Mouse (Mus musculus): ENCODE data around the gene Snx29.

DNA sequence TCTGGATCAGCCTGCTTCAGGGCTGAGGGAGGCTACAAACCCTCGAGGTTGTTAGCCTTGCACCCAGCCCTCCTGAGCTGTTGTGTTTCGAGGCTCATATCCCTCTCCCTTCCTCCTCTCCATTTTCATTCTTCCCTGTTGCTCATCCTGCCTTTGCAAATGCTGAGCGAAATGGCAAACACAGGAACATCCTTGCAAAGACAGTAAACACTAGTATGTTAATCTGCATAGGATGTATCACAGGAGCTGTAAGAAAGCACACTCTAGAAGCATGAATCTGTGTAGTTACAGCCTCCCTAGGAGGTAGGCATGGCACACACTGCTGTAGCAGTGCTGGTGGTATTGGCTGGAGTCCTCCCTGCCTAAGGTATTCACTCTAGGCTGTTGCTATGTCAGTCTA lies 420.3 kb downstream of the Snx29 start:
- TF ChIP-seq TAL1 (IDR thresholded peaks at IDR 0.05; ENCODE audit: low read length) = no peak
- TF ChIP-seq GATA1 (IDR thresholded peaks at IDR 0.05; ENCODE audit: low read length) = no peak

Measured in erythroblast, embryonic 14.5 days (primary cell).